Mouse (Mus musculus) heart, embryonic 12.5 days (tissue): ENCODE results near the gene Jaml. TPM values are rescaled to one million over a fixed set of nuclear protein-coding genes. Genes with fewer than 3 reads are reported as not detected.

Experiments used
- ATAC-seq: fragments of 200-750 bp; cut with Nextera tagmentation; 2 replicates; pipeline ENCODE4 v1.8.0; 2017; ENCODE audit warnings: moderate TSS enrichment, moderate library complexity; ENCODE audit not compliant: insufficient number of reproducible peaks, low FRiP score
- H3K27ac ChIP-seq: fragments of 300-500 bp; sonication (generic); 2 replicates; pipeline ENCODE4 v1.5.1; 2016; ENCODE audit warnings: mild to moderate bottlenecking, moderate library complexity; ENCODE audit not compliant: poor library complexity, severe bottlenecking
- H3K27me3 ChIP-seq: fragments of 300-500 bp; sonication (generic); replicated peaks from 2 replicates; pipeline ENCODE4 v1.6.1; 2016; ENCODE audit warnings: mild to moderate bottlenecking, moderate library complexity
- H3K36me3 ChIP-seq: fragments of 300-500 bp; sonication (generic); 2 replicates; pipeline ENCODE4 v1.6.1; 2016; ENCODE audit warnings: mild to moderate bottlenecking, moderate library complexity
- H3K4me1 ChIP-seq: fragments of 300-500 bp; sonication (generic); replicated peaks from 2 replicates; pipeline ENCODE4 v1.6.1; 2016; ENCODE audit warnings: mild to moderate bottlenecking
- H3K4me2 ChIP-seq: fragments of 300-500 bp; sonication (generic); 2 replicates; pipeline ENCODE4 v1.6.1; 2016; ENCODE audit warnings: mild to moderate bottlenecking, moderate library complexity
- H3K4me3 ChIP-seq: fragments of 300-500 bp; sonication (generic); 2 replicates; pipeline ENCODE4 v1.5.1; 2016; ENCODE audit warnings: mild to moderate bottlenecking
- H3K9ac ChIP-seq: fragments of 300-500 bp; sonication (generic); 2 replicates; pipeline ENCODE4 v1.6.1; 2016; ENCODE audit warnings: mild to moderate bottlenecking, moderate library complexity
- H3K9me3 ChIP-seq: fragments of 300-500 bp; sonication (generic); replicated peaks from 2 replicates; pipeline ENCODE4 v1.6.1; 2016; ENCODE audit warnings: mild to moderate bottlenecking, moderate library complexity
- WGBS: fragments of 180-500 bp; shearing (Covaris S2); methylation state at CpG from one replicate; pipeline ENCODE4 v1.1.7; 2016; 5-methylcytosine and 5-hydroxymethylcytosine counted together
- polyA plus RNA-seq: library from polyadenylated mRNA; unstranded; fragments of >200 nt; fragmentation: Nextera tagmentation; extraction: Ambion mirVana; gene quantifications from 2 replicates; pipeline ENCODE4 v1.2.1, GENCODE M21; 2016

The Jaml gene
- polyA plus RNA-seq, 1 experiment from 2014 or later: 0.51 TPM

DNA sequence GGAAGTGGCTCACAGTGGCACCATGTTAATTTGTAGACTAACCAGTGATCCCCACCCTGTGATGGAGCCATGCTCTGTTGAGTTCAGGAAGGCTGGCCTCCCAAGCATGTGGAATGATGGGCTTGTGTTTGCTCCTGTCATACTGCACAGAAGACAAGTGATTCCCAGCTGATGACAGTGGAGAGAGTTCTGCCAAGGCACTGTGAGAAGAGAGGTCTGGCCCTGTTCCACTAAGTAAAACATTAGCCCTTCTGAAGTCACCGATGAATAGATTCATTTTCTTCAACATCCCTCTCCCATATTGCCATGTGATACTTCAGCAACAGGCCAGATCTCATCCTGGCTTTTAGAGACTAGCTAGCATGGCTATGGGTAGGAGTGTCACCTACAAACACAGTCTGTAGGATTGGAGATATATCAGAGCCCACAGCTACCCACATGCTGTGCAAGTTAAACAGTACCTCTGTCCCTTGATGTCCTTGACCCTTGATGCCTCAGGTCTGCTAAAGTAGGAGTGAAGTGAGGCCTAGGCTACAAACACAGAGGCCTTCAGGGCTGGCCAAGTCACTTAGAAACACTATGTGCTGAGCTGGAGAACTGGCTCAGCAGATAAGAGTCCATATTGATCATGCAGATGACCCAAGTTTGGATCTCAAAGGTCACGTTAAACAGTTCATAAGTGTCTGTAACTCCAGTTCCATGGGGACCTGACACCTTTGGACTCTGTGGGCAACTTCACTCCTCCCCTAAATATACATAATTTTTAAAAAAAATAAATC, 26.8 kb downstream of the Jaml start:
- no peak overlapping the region for H3K4me2 ChIP-seq
- no peak overlapping the region for H3K9ac ChIP-seq
- WGBS: 88% methylated on average over 2 of the region's 2 CpGs
- no peaks in the 10 kb centered on the region for H3K36me3 ChIP-seq
- 0 out of 2 replicates have a peak, but pooled peaks cover 4% of the 10 kb centered on the region for H3K27me3 ChIP-seq
- no peak overlapping the region for H3K4me3 ChIP-seq
- H3K4me1 ChIP-seq: peaks cover 14% of the 10 kb centered on the region
- H3K9me3 ChIP-seq: no peaks in the 10 kb centered on the region
- no peak for ATAC-seq
- no peak overlapping the region for H3K27ac ChIP-seq

DNA sequence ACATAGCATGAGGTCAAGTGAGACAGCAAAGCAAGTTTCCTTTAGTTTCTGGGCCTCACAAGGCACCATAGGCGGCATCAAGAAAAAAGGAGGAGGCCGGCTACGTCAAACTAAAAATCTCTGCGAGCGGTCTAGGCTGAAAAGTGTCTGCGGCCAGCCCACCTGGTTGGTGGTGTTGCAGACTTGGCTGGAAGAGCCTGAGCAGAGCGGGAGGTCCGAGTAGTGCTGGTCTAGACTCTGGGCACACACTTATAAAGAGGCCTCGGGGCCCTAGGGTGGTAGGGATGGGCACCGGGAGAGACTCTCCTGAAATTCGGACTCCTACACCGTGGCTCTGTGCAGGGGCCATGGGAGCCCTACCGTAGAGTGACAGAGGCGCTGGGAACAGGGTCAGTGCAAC, 36.7 kb downstream of the Jaml start:
- no peak overlapping the region for H3K27ac ChIP-seq
- WGBS: 6% methylated on average over 14 of the region's 14 CpGs
- peak; percentile 15; the same call in 1 of the 2 replicates for ATAC-seq

DNA sequence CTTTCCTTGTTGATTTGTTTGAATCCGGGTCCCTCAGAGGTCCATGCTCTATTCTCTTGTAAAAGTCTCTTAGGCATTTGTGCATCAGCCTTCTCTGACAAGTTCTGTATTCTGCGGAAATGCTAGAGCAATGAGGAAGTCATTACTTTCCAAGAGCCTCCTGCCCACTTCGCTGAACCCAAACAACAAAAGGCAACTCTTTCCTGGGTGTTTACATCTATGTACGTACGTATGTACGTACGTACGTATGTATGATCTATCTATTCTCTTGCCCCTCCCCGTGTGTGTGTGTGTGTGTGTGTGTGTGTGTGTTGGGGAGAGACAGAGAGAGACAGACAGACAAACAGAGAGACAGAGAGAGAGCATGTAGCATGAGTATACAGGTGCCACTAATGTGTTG, 37.8 kb downstream of the Jaml start:
- H3K36me3 ChIP-seq: no peaks in the 10 kb centered on the region
- H3K27ac ChIP-seq: no peak overlapping the region
- H3K4me3 ChIP-seq: no peak overlapping the region
- H3K27me3 ChIP-seq: peaks cover 30% of the 10 kb centered on the region
- no peaks in the 10 kb centered on the region for H3K9me3 ChIP-seq
- no peak for ATAC-seq
- peaks cover 11% of the 10 kb centered on the region; the same call in 1 of the 2 replicates for H3K4me1 ChIP-seq
- H3K4me2 ChIP-seq: no peak overlapping the region
- 66% methylated on average over 9 of the region's 9 CpGs for WGBS
- no peak overlapping the region for H3K9ac ChIP-seq

More for the DNA sequence above, 36.7 kb downstream of the Jaml start:
- Histone ChIP-seq H3K4me1 (peaks cover 11% of the 10 kb centered on the region; the same call in 1 of the 2 replicates), H3K9me3 (no peaks in the 10 kb centered on the region), H3K4me3 (peak overlapping the region; percentile 41), H3K9ac (0 out of 2 replicates have a peak overlapping the region, but pooled peaks have one; percentile 23), H3K36me3 (no peaks in the 10 kb centered on the region), H3K4me2 (peak overlapping the region; percentile 70), H3K27me3 (peaks cover 26% of the 10 kb centered on the region)

DNA sequence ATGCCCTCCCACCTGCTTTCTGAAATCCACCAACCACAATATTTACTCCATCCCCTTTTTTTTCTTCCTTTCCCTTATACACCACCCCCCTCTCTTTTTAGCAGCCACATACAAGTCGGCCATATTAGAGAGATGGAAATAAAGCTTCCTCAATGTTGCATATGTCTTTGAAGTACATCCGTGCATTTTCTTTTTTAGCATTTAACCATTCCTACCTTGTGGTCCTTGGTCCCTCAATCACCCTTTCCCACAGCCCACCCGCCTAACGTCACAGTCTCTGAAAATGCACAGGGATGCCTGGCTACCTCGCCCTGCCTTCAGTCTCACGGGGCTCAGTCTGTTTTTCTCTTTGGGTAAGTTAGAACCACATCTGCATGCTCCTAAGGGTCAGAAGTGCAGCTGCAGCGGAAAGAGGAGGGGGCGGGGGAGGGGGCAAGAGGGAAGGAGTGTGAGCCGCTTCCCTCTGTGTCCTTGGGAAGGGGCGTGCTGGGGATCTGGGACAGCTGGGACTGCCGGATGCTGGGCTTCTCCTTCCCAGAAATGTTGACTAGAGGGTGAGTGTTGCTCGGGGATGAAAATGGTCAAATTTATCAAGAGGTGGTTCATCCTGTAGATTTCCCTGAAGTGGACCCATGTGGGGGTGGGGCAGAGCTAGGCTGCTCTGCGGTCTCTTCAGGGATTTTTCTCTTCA, 38.9 kb downstream of the Jaml start, which contains the start of gene Scn2b:
Scn2b (plus strand) TSS at position 42 of the 691 bp plus-strand sequence.
- ATAC-seq: no peak
- under 1% methylated on average over 13 of the region's 13 CpGs for WGBS
- H3K9ac ChIP-seq: peak within 1 kb of the TSS; percentile 76
- peaks cover 20% of the 10 kb centered on the region for H3K4me1 ChIP-seq
- peaks cover 30% of the 10 kb centered on the region for H3K27me3 ChIP-seq
- H3K4me3 ChIP-seq: peak within 1 kb of the TSS; percentile 59
- no peaks in the 10 kb centered on the region for H3K36me3 ChIP-seq
- H3K27ac ChIP-seq: peak within 1 kb of the TSS; percentile 47; the same call in 1 of the 2 replicates
- no peaks in the 10 kb centered on the region for H3K9me3 ChIP-seq
- H3K4me2 ChIP-seq: peak within 1 kb of the TSS; percentile 72

DNA sequence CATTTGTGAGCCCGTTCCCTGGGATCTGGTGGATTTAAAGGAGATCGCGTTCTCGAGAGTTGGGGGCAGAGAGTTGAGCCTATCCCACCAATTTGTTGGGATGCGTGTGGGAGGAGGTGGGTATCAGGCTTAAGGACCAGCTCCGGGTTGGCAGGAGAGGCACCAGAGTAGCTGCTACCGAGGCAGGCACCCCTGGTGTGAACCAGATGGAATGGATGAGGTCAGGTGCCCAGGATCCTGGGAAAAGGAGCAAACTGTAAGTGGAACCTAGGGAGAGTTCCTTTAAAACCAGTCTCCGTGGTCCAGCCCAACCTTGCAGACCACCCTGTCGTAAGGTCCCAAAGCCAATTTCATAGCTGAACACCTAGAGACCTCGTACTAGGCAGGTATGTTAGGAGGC, 39.6 kb downstream of the Jaml start:
- WGBS: 22% methylated on average over 10 of the region's 10 CpGs
- Histone ChIP-seq H3K27ac (no peak overlapping the region), H3K4me1 (peaks cover 20% of the 10 kb centered on the region), H3K4me3 (peak overlapping the region; percentile 59), H3K36me3 (no peaks in the 10 kb centered on the region), H3K27me3 (peaks cover 30% of the 10 kb centered on the region), H3K9me3 (no peaks in the 10 kb centered on the region), H3K9ac (peak overlapping the region; percentile 76), H3K4me2 (peak overlapping the region; percentile 72)
- ATAC-seq: no peak

DNA sequence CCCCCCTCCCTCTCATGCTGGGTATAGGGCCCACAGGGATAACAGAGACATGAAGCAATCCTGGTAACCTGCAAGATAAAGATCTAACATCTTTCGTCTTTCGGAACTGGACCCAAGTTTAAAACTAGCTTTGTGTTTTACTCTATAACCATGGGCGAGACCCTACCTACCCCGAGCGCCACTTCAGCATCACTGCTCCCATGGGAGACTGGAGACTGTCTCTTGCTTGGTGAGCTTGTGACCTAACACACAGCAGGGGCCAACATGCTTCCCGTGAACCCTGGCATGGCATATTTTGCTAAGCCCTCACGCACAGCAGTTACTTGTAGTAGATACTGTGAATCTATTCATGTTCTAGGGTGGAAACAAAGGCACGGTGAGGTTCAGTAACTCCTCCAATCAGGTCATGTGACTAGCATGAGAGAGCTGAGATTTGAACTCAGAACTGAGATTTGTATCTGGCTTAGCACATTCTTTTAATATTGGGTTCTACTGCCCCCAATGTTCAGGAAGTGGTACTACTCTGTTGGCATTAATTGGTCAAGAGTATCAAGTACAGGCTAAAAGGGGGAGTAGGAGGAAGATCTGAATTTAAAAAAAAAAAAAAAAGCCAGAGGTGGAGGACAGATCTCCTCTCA, 40.5 kb downstream of the Jaml start:
- no peak overlapping the region for H3K27ac ChIP-seq
- H3K9ac ChIP-seq: no peak overlapping the region
- H3K4me2 ChIP-seq: no peak overlapping the region
- H3K4me3 ChIP-seq: no peak overlapping the region
- peaks cover 28% of the 10 kb centered on the region for H3K27me3 ChIP-seq
- 86% methylated on average over 8 of the region's 8 CpGs for WGBS
- peaks cover 20% of the 10 kb centered on the region for H3K4me1 ChIP-seq
- no peaks in the 10 kb centered on the region for H3K36me3 ChIP-seq
- ATAC-seq: no peak
- no peaks in the 10 kb centered on the region for H3K9me3 ChIP-seq

DNA sequence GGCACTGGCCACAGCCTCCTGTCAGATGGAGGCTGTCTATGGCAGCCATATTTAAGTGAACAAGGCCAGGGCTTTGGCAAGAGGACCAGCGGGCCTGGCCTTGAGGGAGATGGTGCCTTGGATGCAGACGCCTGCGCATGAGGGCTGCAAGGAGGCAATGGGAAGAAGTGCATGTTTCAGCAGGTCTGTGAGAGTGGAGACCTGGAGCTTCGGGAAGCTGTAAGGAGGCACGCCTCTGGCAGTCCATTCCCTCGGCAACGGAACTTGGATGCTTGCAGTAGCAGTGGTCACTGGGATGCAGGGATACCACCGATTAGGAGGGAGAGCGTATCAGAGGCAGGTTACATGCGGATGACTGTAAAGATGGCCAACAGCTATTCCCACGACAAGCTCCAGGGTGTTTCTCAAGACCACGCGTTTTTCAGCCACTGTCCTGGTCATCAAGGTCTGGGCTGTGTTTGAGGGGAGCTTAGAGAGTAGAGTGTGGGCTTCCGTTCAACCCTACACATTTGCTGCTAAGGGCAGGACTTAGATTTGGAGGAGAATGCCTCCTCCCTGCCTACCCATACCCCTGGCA, 41.1 kb downstream of the Jaml start:
- no peaks in the 10 kb centered on the region for H3K36me3 ChIP-seq
- peaks cover 20% of the 10 kb centered on the region for H3K4me1 ChIP-seq
- H3K27me3 ChIP-seq: peaks cover 27% of the 10 kb centered on the region
- no peak overlapping the region for H3K4me2 ChIP-seq
- H3K9ac ChIP-seq: no peak overlapping the region
- ATAC-seq: no peak
- WGBS: 86% methylated on average over 14 of the region's 14 CpGs
- no peaks in the 10 kb centered on the region for H3K9me3 ChIP-seq
- H3K4me3 ChIP-seq: no peak overlapping the region
- H3K27ac ChIP-seq: no peak overlapping the region

DNA sequence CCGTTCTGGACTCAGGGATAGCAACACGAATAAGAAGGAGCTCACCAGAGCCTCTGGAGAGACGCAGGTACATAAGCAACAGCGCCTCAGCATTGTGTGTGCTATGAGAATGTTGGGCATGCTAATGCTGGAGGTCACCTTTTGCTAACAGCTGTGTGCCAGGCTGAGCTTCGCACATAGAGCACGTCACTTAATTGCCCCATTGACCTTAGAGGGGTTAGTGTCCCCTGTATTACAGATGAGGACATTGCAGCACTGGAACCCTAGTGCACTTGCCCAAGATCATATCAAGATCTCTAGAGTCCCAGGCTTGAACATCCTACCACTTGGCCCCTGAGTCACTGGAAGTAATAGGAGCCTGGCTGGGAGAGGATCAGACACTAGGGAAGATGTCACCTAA, 41.6 kb downstream of the Jaml start:
- 82% methylated on average over 6 of the region's 6 CpGs for WGBS
- no peak overlapping the region for H3K4me2 ChIP-seq
- ATAC-seq: no peak
- no peak overlapping the region for H3K9ac ChIP-seq
- H3K4me3 ChIP-seq: no peak overlapping the region
- peaks cover 27% of the 10 kb centered on the region for H3K27me3 ChIP-seq
- H3K4me1 ChIP-seq: peaks cover 20% of the 10 kb centered on the region
- no peaks in the 10 kb centered on the region for H3K9me3 ChIP-seq
- no peaks in the 10 kb centered on the region for H3K36me3 ChIP-seq
- no peak overlapping the region for H3K27ac ChIP-seq

DNA sequence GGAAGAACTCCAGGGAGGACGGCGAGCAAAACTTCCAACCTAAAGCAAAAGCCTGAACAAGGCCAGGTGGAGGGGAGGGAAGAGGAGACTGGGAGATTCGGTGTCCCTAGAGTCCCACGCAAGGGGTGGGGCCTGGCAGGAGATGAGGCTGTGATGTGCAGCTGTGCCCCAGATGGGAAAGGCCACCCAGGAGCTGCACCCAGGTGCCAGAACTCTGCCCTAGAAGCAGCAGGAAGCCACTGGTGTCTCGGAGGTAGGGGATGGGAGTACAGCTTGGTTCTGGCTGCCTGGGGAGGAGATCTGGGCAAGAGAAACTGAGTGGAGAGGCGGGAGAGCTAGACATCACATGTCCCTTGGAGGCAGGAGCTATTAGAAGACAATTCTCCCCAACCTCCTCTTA, 42.0 kb downstream of the Jaml start:
- Histone ChIP-seq H3K4me3 (no peak overlapping the region), H3K4me1 (peaks cover 16% of the 10 kb centered on the region), H3K27me3 (peaks cover 26% of the 10 kb centered on the region), H3K9ac (no peak overlapping the region), H3K4me2 (no peak overlapping the region), H3K27ac (no peak overlapping the region), H3K36me3 (no peaks in the 10 kb centered on the region), H3K9me3 (no peaks in the 10 kb centered on the region)
- ATAC-seq: no peak
- WGBS: 49% methylated on average over 6 of the region's 6 CpGs

DNA sequence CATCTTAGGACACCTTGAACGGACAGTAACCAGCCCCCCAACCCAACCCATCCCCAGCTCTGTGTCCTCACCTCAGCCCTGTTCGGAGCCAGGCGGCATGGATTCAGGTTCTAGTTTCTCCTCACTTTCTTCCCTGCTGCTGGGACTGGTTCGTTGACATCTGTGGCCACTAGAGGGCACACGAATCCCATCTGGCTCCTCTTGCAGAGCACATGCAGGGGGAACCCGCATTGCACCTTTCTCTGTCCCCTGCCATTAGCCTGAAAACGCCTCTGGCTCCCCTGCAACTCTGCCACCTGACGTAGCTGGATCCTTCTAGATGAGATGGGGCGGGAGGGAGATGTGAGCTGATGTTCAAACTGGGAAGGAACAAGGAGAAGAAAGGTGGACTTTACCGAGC, 42.8 kb downstream of the Jaml start:
- peak overlapping the region; percentile 33 for H3K4me3 ChIP-seq
- H3K27ac ChIP-seq: no peak overlapping the region
- peaks cover 13% of the 10 kb centered on the region for H3K4me1 ChIP-seq
- no peaks in the 10 kb centered on the region for H3K36me3 ChIP-seq
- H3K9me3 ChIP-seq: no peaks in the 10 kb centered on the region
- 2% methylated on average over 10 of the region's 10 CpGs for WGBS
- ATAC-seq: peak; percentile 16; the same call in 1 of the 2 replicates
- peaks cover 27% of the 10 kb centered on the region for H3K27me3 ChIP-seq
- H3K4me2 ChIP-seq: peak overlapping the region; percentile 67
- peak overlapping the region; percentile 28; the same call in 1 of the 2 replicates for H3K9ac ChIP-seq
